Mouse (Mus musculus) myocyte (in vitro differentiated cells): Measurements from ENCODE around the gene Sfxn2. TPM values are rescaled to one million over a fixed set of nuclear protein-coding genes. Genes with fewer than 3 reads are reported as not detected.

Source experiments
- H3K27me3 ChIP-seq: one replicate; pipeline ENCODE4 v1.6.1; 2011; ENCODE audit not compliant: control insufficient read depth, insufficient read depth, insufficient read length
- H3K36me3 ChIP-seq: one replicate; pipeline ENCODE4 v1.6.1; 2011; ENCODE audit not compliant: control insufficient read depth, insufficient read depth
- H3K4me2 ChIP-seq: one replicate; pipeline ENCODE4 v1.6.1; 2011; ENCODE audit warnings: low read depth, control low read depth
- H3K4me3 ChIP-seq: one replicate; pipeline ENCODE4 v1.5.1; 2011; ENCODE audit warnings: mild to moderate bottlenecking, control low read depth, moderate library complexity
- H3K79me2 ChIP-seq: one replicate; pipeline ENCODE4 v1.6.1; 2011; ENCODE audit not compliant: control insufficient read depth, insufficient read depth
- H3ac ChIP-seq: one replicate; pipeline ENCODE4 v1.6.1; 2011; ENCODE audit not compliant: control insufficient read depth, insufficient read length
- CEBPB ChIP-seq: IDR thresholded peaks from 2 replicates; pipeline ENCODE4 v1.6.1; 2011; ENCODE audit warnings: mild to moderate bottlenecking, moderate library complexity; ENCODE audit not compliant: poor library complexity, insufficient read depth, severe bottlenecking
- E2F4 ChIP-seq: IDR thresholded peaks from one replicate; pipeline ENCODE4 v1.6.1; 2011; ENCODE audit warnings: mild to moderate bottlenecking, control low read depth, moderate library complexity; ENCODE audit not compliant: insufficient read depth
- MAX ChIP-seq: IDR thresholded peaks from one replicate; pipeline ENCODE4 v1.6.1; 2011; ENCODE audit warnings: low read depth, mild to moderate bottlenecking, control low read depth
- MYOD1 ChIP-seq, 3 experiments: IDR thresholded peaks; one replicate each; pipeline ENCODE4 v1.6.1; 2011; ENCODE audit warnings: control low read depth in 2 of 3, low read depth in 2 of 3, mild to moderate bottlenecking in 2 of 3, moderate library complexity in 1 of 3; ENCODE audit not compliant: insufficient read length in 2 of 3, control insufficient read depth in 1 of 3
- MYOG ChIP-seq, 3 experiments: IDR thresholded peaks; one replicate each; pipeline ENCODE4 v1.6.1; 2011; ENCODE audit warnings: control low read depth in 2 of 3, low read depth in 2 of 3, mild to moderate bottlenecking in 2 of 3; ENCODE audit not compliant: insufficient read length in 2 of 3, control insufficient read depth in 1 of 3, insufficient read depth in 1 of 3
- POLR2A ChIP-seq: IDR thresholded peaks from one replicate; pipeline ENCODE4 v1.6.1; 2011; ENCODE audit warnings: low read depth, mild to moderate bottlenecking, control low read depth, moderate library complexity; ENCODE audit not compliant: insufficient read length
- POLR2AphosphoS2 ChIP-seq: IDR thresholded peaks from one replicate; pipeline ENCODE4 v1.6.1; 2011; ENCODE audit warnings: low read depth, control low read depth; ENCODE audit not compliant: insufficient read length
- REST ChIP-seq: IDR thresholded peaks from one replicate; pipeline ENCODE4 v1.6.1; 2011; ENCODE audit warnings: mild to moderate bottlenecking, control low read depth, moderate library complexity; ENCODE audit not compliant: insufficient read depth, insufficient read length
- SRF ChIP-seq: IDR thresholded peaks from one replicate; pipeline ENCODE4 v1.6.1; 2011; ENCODE audit warnings: low read depth; ENCODE audit not compliant: control insufficient read depth, insufficient read length
- TCF12 ChIP-seq: IDR thresholded peaks from one replicate; pipeline ENCODE4 v1.6.1; 2011; ENCODE audit warnings: mild to moderate bottlenecking, control low read depth; ENCODE audit not compliant: poor library complexity, insufficient read depth, severe bottlenecking
- TCF3 ChIP-seq: IDR thresholded peaks from one replicate; pipeline ENCODE4 v1.6.1; 2011; ENCODE audit warnings: low read depth, control low read depth; ENCODE audit not compliant: insufficient read length
- USF1 ChIP-seq: IDR thresholded peaks from one replicate; pipeline ENCODE4 v1.6.1; 2011; ENCODE audit warnings: low read depth, mild to moderate bottlenecking, control low read depth, moderate library complexity
- polyA plus RNA-seq: library from polyadenylated mRNA; unstranded; fragments of >200 nt; fragmentation: generic; extraction: Trizol; gene quantifications from one replicate; pipeline ENCODE4 v1.2.1, GENCODE M21; 2012; ENCODE audit warnings: missing spikeins

The Sfxn2 gene
- polyA plus RNA-seq, 1 experiment = 0.62 TPM

DNA sequence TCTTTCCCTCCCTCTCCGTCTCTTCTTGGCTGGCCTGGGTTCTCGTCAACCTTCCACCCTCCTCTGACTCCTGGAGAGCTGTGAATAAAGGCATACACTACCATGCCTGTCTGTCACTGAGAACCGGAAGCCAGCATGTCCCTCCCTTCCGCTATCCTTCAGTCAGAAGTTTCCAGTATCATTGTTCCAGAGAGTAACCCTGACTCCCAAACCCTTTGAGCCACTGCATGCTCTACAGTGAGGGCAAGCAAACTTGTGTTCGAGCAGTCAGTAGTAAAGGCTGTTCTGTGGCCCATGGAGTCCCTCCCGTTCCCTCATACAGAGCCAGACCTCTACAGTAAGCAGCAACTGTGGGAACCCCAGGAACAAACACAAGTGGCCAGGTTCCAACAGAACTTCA is 25.6 kb upstream of the Sfxn2 start:
- no peaks in the 10 kb centered on the region for H3K36me3 ChIP-seq
- H3K79me2 ChIP-seq = no peaks in the 10 kb centered on the region
- H3ac ChIP-seq = no peak overlapping the region
- H3K27me3 ChIP-seq = no peaks in the 10 kb centered on the region
- no peak for TF ChIP-seq SRF
- TF ChIP-seq TCF3 = no peak
- TF ChIP-seq USF1 = no peak
- TF ChIP-seq POLR2AphosphoS2 = no peak
- no peak for TF ChIP-seq POLR2A
- no peak for TF ChIP-seq E2F4
- TF ChIP-seq TCF12 = no peak
- no peak for TF ChIP-seq MYOG (IDR thresholded peaks at IDR 0.05; ENCODE audit: control insufficient read depth in 1 of 3, insufficient read depth in 1 of 3, insufficient read length in 2 of 3, low read depth in 2 of 3)
- no peak for TF ChIP-seq MAX
- TF ChIP-seq MYOD1 (IDR thresholded peaks at IDR 0.05; ENCODE audit: control insufficient read depth in 1 of 3, insufficient read length in 2 of 3, low read depth in 2 of 3) = no peak
- no peak for TF ChIP-seq REST
- TF ChIP-seq CEBPB = no peak
- H3K4me2 ChIP-seq = no peak overlapping the region
- H3K4me3 ChIP-seq = no peak overlapping the region

GRCm38 (mm10) chr19:46548110-46548509 is 25.1 kb upstream of the Sfxn2 start:
- Histone ChIP-seq H3ac (no peak overlapping the region), H3K79me2 (no peaks in the 10 kb centered on the region), H3K4me3 (no peak overlapping the region), H3K4me2 (no peak overlapping the region), H3K36me3 (no peaks in the 10 kb centered on the region), H3K27me3 (no peaks in the 10 kb centered on the region)
- TF ChIP-seq SRF = no peak
- no peak for TF ChIP-seq TCF3
- no peak for TF ChIP-seq MYOG (IDR thresholded peaks at IDR 0.05; ENCODE audit: control insufficient read depth in 1 of 3, insufficient read depth in 1 of 3, insufficient read length in 2 of 3, low read depth in 2 of 3)
- no peak for TF ChIP-seq TCF12
- TF ChIP-seq REST = no peak
- TF ChIP-seq E2F4 = no peak
- TF ChIP-seq USF1 = no peak
- no peak for TF ChIP-seq MAX
- no peak for TF ChIP-seq POLR2AphosphoS2
- TF ChIP-seq CEBPB = no peak
- no peak for TF ChIP-seq MYOD1 (IDR thresholded peaks at IDR 0.05; ENCODE audit: control insufficient read depth in 1 of 3, insufficient read length in 2 of 3, low read depth in 2 of 3)
- no peak for TF ChIP-seq POLR2A

- Histone ChIP-seq H3K27me3 (no peaks in the 10 kb centered on the region), H3K79me2 (no peaks in the 10 kb centered on the region), H3K4me2 (no peak overlapping the region), H3K4me3 (no peak overlapping the region), H3ac (no peak overlapping the region), H3K36me3 (no peaks in the 10 kb centered on the region)
- TF ChIP-seq MYOD1 (IDR thresholded peaks at IDR 0.05; ENCODE audit: control insufficient read depth in 1 of 3, insufficient read length in 2 of 3, low read depth in 2 of 3) = no peak
- TF ChIP-seq MAX = no peak
- no peak for TF ChIP-seq POLR2AphosphoS2
- no peak for TF ChIP-seq TCF12
- TF ChIP-seq POLR2A = no peak
- TF ChIP-seq SRF = no peak
- no peak for TF ChIP-seq E2F4
- no peak for TF ChIP-seq USF1
- no peak for TF ChIP-seq CEBPB
- no peak for TF ChIP-seq REST
- no peak for TF ChIP-seq TCF3
- TF ChIP-seq MYOG (IDR thresholded peaks at IDR 0.05; ENCODE audit: control insufficient read depth in 1 of 3, insufficient read depth in 1 of 3, insufficient read length in 2 of 3, low read depth in 2 of 3) = no peak
These were observed 22.8 kb upstream of the Sfxn2 start for GRCm38 (mm10) chr19:46550385-46550784.

GRCm38 (mm10) chr19:46552496-46552895 is 20.7 kb upstream of the Sfxn2 start:
- Histone ChIP-seq H3K79me2 (no peaks in the 10 kb centered on the region), H3K4me2 (no peak overlapping the region), H3K36me3 (no peaks in the 10 kb centered on the region), H3K27me3 (no peaks in the 10 kb centered on the region), H3K4me3 (no peak overlapping the region), H3ac (no peak overlapping the region)
- TF ChIP-seq TCF12 (no peak), POLR2A (no peak), MAX (no peak), REST (no peak), USF1 (no peak), SRF (no peak), TCF3 (no peak), MYOD1 (IDR thresholded peaks at IDR 0.05; ENCODE audit: control insufficient read depth in 1 of 3, insufficient read length in 2 of 3, low read depth in 2 of 3) (no peak), MYOG (IDR thresholded peaks at IDR 0.05; ENCODE audit: control insufficient read depth in 1 of 3, insufficient read depth in 1 of 3, insufficient read length in 2 of 3, low read depth in 2 of 3) (no peak)

DNA sequence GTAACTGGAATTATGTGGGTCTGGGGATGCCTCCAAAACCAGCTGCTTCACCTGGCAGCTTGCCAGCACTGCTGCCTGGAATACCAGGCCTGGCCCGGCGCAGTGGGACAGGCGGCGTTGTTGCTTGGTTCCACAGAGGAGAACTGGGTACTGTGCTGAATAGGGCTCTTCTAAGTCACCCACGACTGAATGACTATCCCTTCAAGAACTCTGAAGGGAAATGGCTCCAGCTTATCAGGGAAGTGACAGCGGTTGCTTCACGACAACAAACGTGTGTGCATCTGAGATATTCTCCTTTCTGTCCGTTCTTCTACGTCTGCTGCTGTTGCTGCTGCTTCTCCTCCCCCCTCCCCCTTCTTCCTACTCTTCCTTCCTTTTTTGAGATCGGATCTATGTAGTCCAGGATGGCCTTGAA is 19.6 kb upstream of the Sfxn2 start:
- Histone ChIP-seq H3ac (no peak overlapping the region), H3K27me3 (no peaks in the 10 kb centered on the region), H3K4me3 (no peak overlapping the region), H3K4me2 (no peak overlapping the region), H3K79me2 (no peaks in the 10 kb centered on the region), H3K36me3 (no peaks in the 10 kb centered on the region)
- no peak for TF ChIP-seq TCF12
